Mouse (Mus musculus) G1E (cell line): ENCODE results near the gene Syne2.

Experiments used
- CTCF ChIP-seq: IDR thresholded peaks from 2 replicates; pipeline ENCODE4 v1.5.1; 2012; ENCODE audit warnings: low read depth, low read length, inconsistent platforms, mixed read lengths
- GATA1 ChIP-seq: IDR thresholded peaks from 2 replicates; pipeline ENCODE4 v1.6.1; 2012; ENCODE audit warnings: borderline replicate concordance, low read length, inconsistent platforms, mixed read lengths
- POLR2AphosphoS5 ChIP-seq: IDR thresholded peaks from 2 replicates; pipeline ENCODE4 v1.6.1; 2012; ENCODE audit warnings: low read depth, low read length, inconsistent platforms; ENCODE audit not compliant: insufficient replicate concordance
- TAL1 ChIP-seq: conservative IDR thresholded peaks from 2 replicates; pipeline ENCODE4 v1.6.1; 2012; ENCODE audit warnings: low read depth, low read length, inconsistent platforms, mixed read lengths

DNA sequence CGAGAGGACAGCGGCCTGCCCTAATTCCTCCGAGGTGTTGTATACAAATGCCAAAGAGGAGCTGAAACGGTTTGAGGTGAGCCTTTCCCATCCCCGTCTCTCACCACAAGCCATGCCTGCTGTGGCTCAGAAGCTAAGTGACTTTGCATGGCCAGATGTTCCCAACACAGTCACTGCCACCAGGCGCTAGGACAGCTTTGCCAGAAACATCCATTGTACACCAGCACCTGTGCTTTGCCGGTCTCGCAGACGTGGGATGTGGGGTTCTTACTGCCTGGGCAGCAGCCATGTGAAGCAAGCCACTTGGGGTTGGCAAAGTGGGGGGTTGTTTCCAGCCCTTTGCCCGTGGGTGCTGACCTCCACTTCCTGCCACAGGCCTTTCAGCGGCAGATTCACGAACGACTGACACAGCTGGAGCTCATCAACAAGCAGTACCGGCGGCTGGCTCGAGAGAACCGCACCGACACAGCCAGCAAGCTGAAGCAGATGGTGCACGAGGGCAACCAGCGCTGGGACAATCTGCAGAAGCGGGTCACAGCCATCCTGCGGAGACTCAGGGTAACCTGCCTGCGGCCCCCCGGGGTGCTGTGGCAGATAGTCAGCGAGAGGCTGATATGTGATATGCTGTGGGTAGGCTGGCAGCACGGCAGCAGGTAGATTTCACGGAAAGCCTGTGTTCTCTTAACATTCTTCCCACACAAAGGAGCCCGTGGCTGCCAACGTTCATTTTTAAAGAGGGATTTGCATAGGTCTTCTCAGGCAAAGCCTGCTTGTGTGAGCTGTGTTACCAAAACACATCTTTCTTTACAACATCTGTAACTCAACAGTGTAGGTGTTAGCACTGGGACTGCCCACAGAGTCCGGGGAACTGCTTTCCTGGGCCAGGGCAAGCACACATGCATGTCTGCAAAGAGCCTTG lies 277.4 kb downstream of the Syne2 start:
- TF ChIP-seq CTCF (no peak), GATA1 (no peak), TAL1 (no peak), POLR2AphosphoS5 (no peak)
